Mouse (Mus musculus) kidney, postnatal 14 days (tissue): ENCODE results near the gene Pbx1.

ENCODE experiments used
- DNase-seq: peaks from one replicate; pipeline ENCODE4 v3.0.0; 2022; ENCODE audit warnings: mixed read lengths

Pbx1 gene

DNA sequence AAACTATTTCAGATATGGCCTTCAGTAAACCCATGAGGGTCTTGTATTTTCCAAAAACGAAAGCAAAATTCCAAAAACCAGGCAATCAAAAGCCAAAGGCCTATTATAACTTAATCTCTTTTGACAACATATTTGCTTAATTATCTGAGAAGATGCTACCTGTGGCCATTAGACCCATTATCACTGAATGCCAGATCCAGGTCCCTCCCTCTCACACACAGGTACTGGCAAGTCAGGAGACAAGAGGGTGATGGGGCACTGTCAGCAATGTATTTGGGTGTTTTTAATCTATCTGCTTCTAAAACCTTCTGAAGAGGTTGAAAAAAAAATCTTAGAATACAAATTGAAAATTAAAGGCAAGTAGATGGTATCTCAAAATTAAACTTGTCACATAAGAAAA lies 138.4 kb downstream of the Pbx1 start:
- no peak for DNase-seq

DNA sequence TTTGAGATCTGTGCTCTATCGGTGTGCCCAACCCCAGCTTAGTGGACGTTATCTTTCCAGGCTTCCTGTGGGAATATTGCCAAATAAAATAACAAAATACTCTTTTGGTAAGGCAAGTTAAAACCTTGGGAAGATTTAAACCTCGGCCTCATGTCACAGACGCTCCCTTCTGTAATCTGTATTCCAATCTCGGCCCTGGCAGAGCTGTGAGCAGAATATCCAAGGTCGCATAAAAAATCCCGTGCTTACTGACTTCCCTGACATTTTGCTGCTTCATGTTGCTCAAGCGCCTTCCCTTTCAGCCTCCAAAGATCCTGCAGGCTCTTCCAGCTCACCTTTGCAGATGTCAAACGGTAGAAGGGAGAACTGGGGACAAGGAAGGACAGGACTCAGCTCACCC lies 140.0 kb downstream of the Pbx1 start:
- no peak for DNase-seq

DNA sequence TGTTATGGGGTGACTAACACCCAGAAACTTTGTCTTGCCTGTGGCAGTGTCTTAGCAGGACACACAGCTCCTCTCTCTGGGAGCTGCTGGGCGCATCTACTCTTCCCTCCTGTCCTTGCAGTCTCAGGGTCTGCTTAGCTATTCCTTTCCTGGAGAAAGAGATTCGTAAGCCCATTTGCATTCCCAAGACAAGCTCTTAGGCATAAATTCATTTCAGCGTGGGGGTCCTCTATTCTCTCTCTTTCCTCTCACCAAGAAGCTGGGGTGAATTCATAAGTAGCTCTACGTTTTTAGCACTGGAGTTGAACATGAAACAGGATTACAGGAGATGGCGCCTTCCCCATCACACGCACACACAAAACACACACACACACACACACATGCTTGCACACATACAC lies 140.4 kb downstream of the Pbx1 start:
- no peak for DNase-seq

DNA sequence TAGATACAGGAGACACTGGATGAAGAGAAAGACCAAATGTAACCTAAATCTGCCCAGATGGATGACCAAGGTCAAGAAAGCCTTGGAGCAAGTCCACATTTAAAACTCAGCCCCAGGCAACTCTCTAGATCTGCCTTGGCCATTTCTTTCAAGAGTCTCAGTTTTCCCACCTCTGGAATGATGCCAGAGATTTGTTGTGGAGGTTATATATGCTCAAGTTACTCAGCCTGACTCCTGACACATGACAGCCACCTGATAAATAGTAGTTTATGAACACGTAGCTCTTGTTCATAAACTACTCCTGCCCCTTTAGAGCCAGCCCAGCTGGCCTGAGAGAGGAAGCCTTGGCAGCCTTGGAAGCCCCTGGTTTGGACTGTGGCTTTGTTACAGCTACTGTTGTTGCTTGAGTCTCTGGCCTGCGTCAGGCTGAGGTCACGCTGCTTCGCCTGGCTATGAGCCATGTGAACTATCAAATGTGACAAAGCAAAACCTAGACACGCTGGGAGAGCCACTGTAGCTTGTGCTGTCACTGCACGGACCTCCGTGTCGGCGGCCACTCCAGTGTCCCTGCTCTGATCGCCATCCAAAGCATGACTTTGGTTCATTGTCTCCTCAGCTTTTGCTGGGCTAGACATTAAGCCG lies 140.9 kb downstream of the Pbx1 start:
- peak; percentile 63 for DNase-seq

DNA sequence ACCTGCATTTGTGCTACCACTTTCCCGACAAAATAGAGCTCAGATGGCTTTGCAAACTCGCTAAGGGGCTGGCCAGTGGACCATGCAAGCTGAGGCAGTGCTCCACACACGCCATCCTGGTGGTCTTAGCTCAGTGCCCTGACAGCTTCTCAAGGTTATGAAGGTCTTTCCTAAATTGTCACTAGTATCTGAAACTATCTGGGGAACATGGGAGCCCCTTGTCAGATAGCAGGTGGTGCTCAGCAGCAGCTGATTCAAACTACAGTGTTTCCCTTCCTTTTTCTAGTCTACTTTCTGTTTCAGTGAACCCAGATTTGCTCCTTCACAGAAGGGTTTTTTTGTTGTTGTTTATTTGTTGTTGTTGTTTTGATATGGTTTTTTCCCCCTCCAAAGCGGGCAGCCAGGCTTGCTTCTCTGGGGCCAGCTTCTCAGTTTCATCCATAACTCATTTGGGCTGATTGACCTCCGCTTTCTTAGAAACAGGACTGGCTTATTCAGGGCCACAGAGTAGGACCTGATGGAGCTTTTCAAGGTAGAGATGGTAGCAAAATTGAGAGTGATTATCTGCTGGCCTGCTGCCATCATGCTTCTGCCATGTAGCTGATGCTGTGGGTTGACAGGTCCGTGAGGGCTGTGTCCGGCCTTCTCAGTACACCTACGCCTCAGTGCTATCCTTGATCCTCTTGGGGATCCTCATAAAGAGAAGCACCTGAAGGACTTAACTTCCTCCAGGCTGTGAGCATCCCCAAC lies 141.7 kb downstream of the Pbx1 start:
- no peak for DNase-seq

DNA sequence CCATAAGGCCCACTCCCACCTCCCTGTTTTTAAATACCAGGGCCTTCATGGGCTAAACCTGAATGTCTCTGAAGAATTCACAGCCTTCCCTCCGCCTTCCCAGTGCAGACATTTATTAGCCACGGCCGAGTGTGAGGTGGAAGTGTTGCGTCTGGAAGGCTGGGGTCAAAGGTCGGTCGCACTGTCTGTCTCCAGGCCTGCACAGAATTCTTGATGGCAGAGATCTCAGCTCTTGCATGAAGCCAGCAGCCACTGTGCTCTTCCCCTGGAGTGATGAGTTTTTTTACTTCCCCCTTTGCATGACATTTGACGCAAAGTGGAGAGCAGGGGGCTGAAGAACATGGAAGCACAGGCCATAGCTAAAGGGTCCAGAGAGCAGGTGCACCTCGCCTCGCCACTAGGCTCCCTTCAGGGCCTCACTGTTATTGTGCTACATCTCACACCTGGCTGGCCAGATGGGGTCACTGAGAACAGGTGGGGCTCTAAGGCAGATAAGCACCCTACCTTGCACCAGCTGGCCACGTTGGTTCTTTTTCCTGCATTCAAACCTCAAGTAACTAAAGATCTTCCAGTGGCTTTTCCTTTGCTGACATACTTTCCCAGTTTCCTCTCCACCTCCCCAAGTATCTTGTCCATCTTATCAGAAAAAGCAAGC lies 143.1 kb downstream of the Pbx1 start:
- DNase-seq, result peak; percentile 44

DNA sequence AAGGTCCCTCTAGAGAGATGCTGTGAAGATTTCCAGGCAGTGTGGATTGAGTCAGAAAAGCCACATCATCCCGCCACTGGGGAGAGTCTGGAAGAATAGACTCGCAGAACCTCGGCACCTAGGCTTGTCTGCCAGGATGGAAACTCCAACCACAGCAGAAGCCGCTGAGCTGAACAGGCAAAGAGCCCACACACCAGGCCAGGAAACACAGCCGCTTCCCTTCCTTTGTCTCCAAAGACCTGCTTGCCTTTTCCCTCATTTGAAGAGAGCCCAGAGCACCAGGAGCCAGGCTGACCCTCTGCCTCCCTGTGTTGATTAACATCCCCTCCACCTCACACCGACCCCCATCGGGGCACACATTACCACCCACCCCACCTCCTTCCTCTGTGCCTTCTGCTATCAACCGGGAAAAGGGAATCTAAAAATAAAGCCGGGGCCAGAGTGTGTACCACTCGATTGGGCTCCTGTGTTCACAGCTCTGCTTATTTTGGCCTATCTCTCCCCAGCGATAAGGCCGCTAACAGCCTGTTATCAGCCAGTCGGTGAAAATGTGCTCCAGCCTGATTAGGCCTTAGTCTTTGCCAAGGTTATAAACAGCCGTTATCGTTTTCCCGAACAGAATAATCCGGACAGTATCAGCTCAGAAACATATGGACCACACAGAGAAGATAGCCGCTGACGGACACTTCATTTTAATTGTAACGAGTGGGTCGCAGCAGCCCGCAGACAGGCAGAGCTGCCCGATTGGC lies 144.1 kb downstream of the Pbx1 start:
- peak; percentile 36 for DNase-seq

DNA sequence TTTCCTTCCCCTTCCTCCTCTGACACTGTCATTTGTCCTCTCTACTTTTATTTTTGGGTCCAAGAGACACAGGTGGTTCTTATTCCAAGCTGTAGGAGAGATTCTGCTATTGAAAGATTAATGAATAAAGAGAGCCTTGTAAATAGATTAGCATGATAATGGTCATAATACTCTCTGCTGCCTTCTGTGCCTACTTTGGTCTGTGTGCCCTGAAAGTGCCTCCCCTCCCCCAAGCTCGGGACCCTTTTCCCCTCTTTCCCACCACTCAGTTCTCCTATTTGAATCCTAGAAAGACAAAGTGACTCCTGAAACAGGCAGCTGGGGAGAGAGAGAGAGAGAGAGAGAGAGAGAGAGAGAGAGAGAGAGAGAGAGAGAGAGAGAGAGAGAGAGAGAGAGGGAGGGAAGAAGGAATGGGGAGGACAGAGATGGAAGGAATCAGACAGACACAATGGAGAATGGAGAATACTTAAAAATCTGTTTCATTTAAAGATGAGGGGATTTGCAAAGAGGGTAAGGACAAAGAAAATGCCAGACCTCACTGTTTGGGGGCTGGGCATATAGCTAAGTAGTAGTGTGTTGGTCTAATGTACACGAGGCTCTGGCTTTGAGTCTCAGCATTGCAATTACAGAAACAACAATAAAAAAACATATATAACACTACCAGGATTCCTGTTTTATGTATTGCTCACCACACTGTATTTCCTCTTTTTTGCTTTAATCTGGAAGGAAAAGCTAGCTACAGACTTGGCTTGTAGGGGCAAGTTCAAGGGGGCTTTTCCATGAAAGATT lies 145.0 kb downstream of the Pbx1 start:
- no peak for DNase-seq

DNA sequence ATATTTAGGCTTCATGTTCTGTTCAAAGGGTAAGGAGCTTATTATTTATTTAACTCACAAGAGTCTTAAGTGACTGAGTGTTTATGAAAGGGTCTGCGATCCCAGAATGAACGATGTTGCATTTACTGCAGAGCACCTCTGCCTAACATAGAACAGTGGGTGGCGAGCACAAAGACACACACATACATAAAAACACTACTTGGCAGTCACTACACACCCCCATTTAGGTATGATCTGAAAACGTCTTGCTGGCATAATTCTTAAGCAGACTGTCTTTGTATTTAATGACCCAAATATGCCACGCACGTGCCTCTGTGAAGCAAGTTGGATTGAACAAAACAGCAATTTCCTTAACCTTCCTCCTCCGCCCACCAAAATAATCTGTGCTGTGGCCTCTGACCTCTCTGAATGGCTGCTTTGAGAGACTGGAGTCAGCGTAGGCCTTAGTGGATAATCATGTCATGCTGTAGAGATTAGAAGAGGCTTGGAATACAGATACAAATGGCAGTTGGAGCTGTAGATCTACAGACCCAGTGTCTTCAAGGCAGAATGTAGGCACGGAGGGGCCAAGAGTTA lies 147.4 kb downstream of the Pbx1 start:
- DNase-seq, result no peak

DNA sequence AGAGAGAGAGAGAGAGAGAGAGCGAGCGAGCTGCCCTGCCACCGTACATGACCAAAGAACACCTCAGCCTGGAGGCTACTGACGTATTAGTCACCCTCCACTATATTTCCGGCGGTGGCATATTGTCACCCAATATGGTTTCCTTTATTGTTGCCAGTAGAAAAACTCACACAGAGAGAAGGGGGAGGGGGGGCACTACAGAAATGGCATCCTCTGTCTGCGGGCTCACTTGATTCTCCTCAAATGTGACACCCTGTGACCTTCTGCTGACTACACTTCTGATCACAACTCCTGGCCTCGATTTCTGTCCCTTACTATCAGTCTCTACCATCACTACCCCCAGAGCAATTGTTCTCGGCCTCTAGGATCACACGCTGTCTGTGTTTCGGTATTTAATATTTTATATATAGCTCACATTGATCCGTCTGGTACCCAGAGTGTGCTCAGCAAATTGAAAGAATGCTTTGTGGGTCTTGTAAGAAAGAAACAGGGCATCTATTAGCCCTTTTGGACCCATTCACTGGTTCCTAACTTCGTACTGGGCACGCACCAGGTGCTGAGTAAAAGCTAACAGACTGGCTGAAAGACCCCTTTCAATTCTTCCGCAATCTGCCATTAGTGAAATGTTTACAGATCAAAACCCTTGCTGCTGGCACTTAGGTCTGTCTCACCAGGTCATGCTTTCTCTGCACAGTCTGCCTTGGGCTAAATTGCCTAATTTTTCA lies 148.1 kb downstream of the Pbx1 start:
- DNase-seq, result no peak

DNA sequence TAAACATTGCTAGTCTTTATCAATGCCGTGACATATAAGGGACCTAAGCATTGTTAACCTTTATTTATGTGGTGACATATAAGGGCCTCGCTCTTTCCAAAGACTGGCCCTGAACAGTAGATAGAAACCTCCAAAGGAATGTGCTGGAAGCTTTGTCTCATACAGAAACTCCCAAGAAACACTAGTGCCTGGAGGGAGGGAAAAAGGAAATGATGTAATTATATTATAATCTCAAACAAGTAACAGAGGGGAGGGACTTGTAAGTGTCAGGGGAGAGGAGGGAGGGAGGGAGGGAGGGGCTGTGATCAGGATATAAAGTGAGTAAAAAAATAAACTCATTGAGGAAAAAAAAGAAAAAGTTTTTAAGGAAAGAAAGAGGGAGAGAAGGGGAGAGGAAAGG lies 148.6 kb downstream of the Pbx1 start:
- DNase-seq, result no peak

DNA sequence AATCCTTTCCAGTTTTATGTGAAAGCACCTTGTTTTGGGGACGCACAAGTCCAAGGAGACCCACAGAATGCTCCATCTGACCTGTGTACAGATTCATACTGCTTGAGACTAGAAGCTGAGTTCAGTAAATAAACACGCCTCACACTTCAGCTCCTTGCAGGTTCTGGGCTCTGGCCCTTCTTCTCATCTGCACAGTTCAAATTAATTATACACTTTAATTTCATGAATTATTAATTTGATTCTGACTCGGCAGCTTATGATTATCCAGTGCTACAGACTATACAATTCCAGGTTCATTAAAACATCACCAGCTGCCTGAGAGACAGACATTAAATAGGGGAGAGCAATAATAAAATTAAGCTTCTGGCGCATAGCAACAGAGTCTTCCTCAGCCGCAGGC lies 156.4 kb downstream of the Pbx1 start:
- no peak for DNase-seq

DNA sequence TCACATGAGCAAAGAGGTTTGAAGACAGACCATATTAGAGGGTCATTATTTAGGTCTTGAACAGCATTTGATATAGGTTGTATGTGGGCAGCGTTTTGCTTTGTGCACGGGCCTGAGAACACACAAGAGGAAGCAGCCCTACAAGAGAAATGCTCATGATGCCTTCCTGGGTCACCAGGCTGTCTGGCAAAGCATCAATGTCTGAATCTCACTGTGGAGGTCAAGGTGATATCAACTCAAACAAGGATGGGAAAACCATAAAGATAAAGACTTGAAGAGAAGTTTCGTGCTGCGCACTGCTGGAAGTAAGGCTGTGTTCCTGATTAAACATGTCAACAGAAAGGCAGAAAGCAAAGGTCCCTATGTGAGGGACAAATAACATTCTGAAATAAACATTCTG lies 157.8 kb downstream of the Pbx1 start:
- no peak for DNase-seq

DNA sequence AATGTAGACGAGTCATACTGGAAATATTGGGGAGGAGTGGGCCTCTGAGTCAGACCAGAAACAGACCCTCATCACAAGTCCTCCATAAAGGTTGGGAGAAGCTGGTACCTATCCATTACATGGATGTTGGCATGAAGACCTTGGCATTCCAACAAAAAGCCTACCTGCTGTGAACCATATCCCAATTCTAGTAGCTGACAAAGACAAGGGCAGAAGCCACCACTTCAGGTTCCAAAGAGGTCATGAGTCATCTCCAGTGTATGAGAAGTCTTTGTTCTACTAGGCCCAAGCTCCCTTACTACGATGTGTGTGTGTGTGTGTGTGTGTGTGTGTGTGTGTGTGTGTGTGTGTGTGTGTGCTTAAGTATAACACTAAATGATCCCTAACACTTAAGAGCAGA lies 160.0 kb downstream of the Pbx1 start:
- DNase-seq, result no peak

DNA sequence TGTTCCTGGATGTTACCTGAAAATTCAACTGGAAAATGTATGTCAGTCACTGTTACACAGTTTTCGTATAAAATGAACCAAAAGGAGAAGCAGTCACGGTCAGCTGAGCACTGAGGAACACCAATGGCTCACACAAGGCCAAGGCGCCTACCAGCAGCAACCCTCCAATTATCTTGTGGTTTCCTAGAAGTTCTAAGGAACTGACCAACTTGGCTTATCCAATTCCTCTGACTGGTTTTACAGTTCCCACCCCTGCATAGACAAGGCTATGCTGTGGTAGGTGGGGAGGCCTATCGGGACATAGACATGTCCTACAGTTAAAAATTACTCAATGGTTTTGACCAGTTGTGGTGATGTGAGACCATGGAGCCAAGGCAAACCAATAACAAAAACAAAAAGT lies 160.9 kb downstream of the Pbx1 start:
- DNase-seq, result no peak

DNA sequence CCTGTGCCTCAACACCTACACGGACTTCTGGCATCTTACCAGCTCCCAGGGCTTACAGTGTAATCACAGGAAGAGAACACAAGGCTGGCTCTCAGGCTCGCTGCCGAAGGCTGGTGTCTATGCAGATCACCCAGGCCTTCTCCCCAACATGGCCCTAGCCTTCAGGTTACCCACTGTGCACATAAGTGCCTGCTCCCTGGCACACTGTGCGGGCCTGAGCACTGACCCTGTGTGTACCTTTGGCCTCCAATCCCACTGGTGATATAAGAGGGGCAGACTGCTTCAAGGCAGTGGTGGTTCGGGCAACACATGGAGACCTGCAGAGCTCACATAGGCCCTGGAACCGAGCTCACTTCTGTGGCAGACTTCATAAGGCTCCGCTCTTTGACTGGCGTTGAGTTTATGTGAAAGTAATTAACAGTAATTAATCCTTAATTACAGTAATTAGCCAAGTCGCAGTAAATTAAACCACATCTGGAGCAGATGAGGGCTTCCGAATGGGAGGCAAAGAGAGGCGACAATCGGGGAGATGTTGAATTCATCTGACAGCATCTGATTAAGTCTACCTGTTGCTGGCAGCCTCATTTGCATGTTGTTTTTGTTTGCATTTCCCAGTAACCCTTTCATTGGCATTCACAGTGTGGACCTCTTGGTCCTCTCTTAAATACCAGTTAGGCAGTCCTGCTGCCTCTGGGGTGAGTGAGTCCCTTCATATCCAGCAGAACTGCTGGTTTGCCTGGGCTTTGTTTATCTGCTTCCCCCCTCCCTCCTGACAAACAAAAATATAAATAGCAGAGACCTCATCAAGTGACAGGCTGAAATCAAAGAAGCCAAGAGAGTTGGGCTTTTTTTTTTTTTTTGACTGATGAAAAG lies 163.1 kb downstream of the Pbx1 start:
- no peak for DNase-seq

DNA sequence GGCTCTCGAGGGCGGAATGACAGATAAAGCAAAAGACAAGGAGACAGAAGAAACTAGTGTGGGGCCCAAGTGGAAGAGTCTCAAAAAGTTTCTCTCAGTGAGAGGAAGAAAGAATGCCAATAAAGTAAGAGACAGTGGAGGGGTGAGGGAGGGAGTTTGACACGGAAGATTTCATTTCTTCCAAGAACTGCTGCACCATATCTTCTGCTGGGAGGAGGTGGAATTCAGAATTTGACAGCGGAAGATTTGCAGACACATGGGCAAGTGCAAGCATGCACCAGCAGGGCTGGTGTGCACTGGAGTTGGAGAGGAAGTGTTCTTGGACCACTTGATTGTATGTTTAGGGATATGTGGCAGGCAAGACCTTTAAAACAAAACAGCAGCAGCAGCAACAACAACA lies 163.8 kb downstream of the Pbx1 start:
- no peak for DNase-seq

DNA sequence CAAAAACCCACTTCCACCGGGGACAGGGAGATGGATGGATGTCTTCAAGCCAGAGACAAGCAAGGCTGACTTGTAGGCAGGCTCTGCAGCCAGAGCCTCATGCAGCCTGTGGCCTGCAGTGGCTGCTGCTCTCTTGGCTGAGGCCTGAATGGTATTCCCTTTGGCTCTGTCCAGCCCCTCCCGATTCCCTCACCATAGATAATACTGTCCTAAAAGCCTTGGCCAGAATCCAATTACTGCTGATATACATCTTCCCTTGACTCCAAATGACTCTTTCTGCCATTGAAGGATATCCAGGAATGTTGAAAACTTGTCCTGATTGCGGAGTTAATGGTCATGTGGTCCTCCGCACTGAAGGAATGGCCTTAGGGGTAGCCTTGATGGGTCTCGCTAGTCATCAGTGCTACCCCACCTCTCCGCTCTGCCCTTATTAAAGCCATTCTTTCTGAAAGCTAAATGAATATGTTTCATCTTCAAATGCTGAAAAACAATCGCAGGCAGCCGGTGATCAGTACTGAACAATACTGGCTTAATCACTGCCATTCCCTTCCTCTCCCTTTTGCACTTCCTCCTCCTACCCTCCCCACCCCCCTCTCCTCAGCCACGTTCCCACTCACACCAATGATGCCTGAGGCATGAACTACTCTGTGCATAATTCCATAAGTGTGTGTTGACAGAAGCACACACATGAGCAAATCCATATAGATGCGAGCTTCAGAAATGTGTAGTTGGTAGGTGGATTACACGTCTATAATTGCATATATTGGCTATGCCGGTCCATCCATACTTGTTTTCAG lies 166.3 kb downstream of the Pbx1 start:
- peak; percentile 25 for DNase-seq

DNA sequence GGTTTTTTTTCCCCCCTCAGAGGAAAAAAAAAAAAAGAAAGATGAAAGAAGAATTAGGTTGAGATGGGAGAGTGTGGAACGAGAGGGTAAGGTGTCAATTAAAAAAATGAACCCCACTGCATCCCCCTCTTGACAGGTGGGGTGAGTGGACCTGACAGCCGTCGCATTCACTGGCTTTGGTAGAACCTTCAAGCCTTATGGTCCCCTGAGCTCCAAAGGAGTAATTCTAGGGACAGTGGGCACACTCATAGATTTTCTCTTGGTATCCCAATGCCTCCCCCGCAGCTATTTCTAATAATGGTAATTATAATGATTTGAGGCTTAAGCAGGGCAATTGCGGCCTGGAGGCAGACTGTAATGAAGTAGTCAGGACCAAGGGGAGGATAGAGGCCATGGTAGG lies 167.0 kb downstream of the Pbx1 start:
- DNase-seq, result no peak

DNA sequence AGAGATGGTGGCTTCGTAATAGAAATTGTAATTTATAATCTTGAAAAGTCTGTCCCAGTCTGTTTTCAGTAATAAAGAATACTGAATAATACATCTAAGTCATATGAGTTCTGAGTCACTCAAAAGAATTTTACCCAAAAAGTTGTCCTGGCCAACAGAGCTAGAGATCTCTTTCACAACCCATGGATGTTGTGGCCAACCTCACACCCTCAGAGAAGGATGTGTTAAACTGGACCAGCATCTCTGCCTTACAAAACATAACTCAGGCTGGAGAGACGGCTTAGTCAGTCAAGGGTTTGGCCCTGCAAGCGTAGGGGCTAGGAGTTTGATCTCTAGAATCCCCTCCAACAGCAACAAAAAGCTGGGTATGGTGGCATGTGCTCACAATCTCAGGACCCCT lies 171.7 kb downstream of the Pbx1 start:
- no peak for DNase-seq
